Mouse (Mus musculus): Measurements from ENCODE around the gene Hs1bp3. TPM values are rescaled to one million over a fixed set of nuclear protein-coding genes. Genes with fewer than 3 reads are reported as not detected.

Gene Hs1bp3
- polyA plus RNA-seq, 1 experiment from 2014 or later = 4.8 TPM

GRCm38 (mm10) chr12:8359418-8360112, 46.3 kb downstream of the Hs1bp3 start:
- no peak for DNase-seq (ENCODE audit: low spot score)

GRCm38 (mm10) chr12:8361866-8362265, 48.6 kb downstream of the Hs1bp3 start:
- DNase-seq (ENCODE audit: low spot score) = no peak

- no peak for DNase-seq (ENCODE audit: low spot score)
Measured at GRCm38 (mm10) chr12:8362400-8362799, 49.2 kb downstream of the Hs1bp3 start.

- no peak for DNase-seq (ENCODE audit: low spot score)
Measured at GRCm38 (mm10) chr12:8364321-8364838, 51.1 kb downstream of the Hs1bp3 start.

- DNase-seq (ENCODE audit: low spot score) = no peak
Measured at GRCm38 (mm10) chr12:8365336-8365735, 52.1 kb downstream of the Hs1bp3 start.

- DNase-seq (ENCODE audit: low spot score) = no peak
Measured at GRCm38 (mm10) chr12:8365905-8366576, 52.8 kb downstream of the Hs1bp3 start.

GRCm38 (mm10) chr12:8366688-8367087, 53.5 kb downstream of the Hs1bp3 start:
- DNase-seq (ENCODE audit: low spot score) = no peak

- DNase-seq (ENCODE audit: low spot score) = no peak
Measured at GRCm38 (mm10) chr12:8371746-8372510, 58.7 kb downstream of the Hs1bp3 start.

- no peak for DNase-seq (ENCODE audit: low spot score)
Measured at GRCm38 (mm10) chr12:8372511-8373180, 59.4 kb downstream of the Hs1bp3 start.

GRCm38 (mm10) chr12:8373741-8374140, 60.5 kb downstream of the Hs1bp3 start:
- no peak for DNase-seq (ENCODE audit: low spot score)

GRCm38 (mm10) chr12:8377169-8377568, 63.9 kb downstream of the Hs1bp3 start:
- no peak for DNase-seq (ENCODE audit: low spot score)

GRCm38 (mm10) chr12:8377955-8378620, 64.9 kb downstream of the Hs1bp3 start:
- no peak for DNase-seq (ENCODE audit: low spot score)

- no peak for DNase-seq (ENCODE audit: low spot score)
Measured at GRCm38 (mm10) chr12:8379795-8380521, 66.7 kb downstream of the Hs1bp3 start.

- no peak for DNase-seq (ENCODE audit: low spot score)
Measured at GRCm38 (mm10) chr12:8380944-8381343, 67.7 kb downstream of the Hs1bp3 start.

- no peak for DNase-seq (ENCODE audit: low spot score)
Measured at GRCm38 (mm10) chr12:8381940-8382339, 68.7 kb downstream of the Hs1bp3 start.

- no peak for DNase-seq (ENCODE audit: low spot score)
Measured at GRCm38 (mm10) chr12:8383822-8384221, 70.6 kb downstream of the Hs1bp3 start.

- no peak for DNase-seq (ENCODE audit: low spot score)
Measured at GRCm38 (mm10) chr12:8386451-8387011, 73.3 kb downstream of the Hs1bp3 start.

GRCm38 (mm10) chr12:8387281-8387680, 74.0 kb downstream of the Hs1bp3 start:
- DNase-seq (ENCODE audit: low spot score) = no peak

GRCm38 (mm10) chr12:8388529-8389414, 75.5 kb downstream of the Hs1bp3 start:
- no peak for DNase-seq (ENCODE audit: low spot score)
